Mouse (Mus musculus) retina, postnatal 7 days (tissue): Measurements from ENCODE around the gene Methig1.
"Not testable (repeated sequence)": the region's sequence is repeated elsewhere in the genome, so short reads cannot be mapped to it uniquely, and the experiment has no call there.

Source experiments
- DNase-seq: peaks from one replicate; pipeline ENCODE4 v3.0.0-alpha.2; 2012; ENCODE audit warnings: low read depth, low spot score

The Methig1 gene

GRCm38 (mm10) chr15:100395561-100395960 lies 42.6 kb downstream of the Methig1 start:
- DNase-seq: no peak

GRCm38 (mm10) chr15:100400592-100401250 lies 47.8 kb downstream of the Methig1 start:
- DNase-seq: no peak

- DNase-seq: no peak
Observed at GRCm38 (mm10) chr15:100401811-100402210, 48.9 kb downstream of the Methig1 start.

- no peak for DNase-seq
Observed at GRCm38 (mm10) chr15:100402347-100402746, 49.4 kb downstream of the Methig1 start.

- no peak for DNase-seq
Observed at GRCm38 (mm10) chr15:100402798-100403197, 49.8 kb downstream of the Methig1 start.

GRCm38 (mm10) chr15:100403318-100404000 lies 50.5 kb downstream of the Methig1 start:
- DNase-seq: no peak

GRCm38 (mm10) chr15:100406088-100406487 lies 53.1 kb downstream of the Methig1 start:
- DNase-seq: no peak

- no peak for DNase-seq
Observed at GRCm38 (mm10) chr15:100410918-100411672, 58.1 kb downstream of the Methig1 start.

GRCm38 (mm10) chr15:100411731-100412130 lies 58.8 kb downstream of the Methig1 start:
- DNase-seq: no peak

GRCm38 (mm10) chr15:100413306-100413705 lies 60.4 kb downstream of the Methig1 start:
- DNase-seq: no peak

- DNase-seq: no peak
Observed at GRCm38 (mm10) chr15:100414011-100414410, 61.1 kb downstream of the Methig1 start.

- DNase-seq: no peak
Observed at GRCm38 (mm10) chr15:100414942-100415341, 62.0 kb downstream of the Methig1 start.

GRCm38 (mm10) chr15:100415684-100416083 lies 62.7 kb downstream of the Methig1 start:
- no peak for DNase-seq

GRCm38 (mm10) chr15:100417854-100418450 lies 65.0 kb downstream of the Methig1 start:
- DNase-seq: no peak

GRCm38 (mm10) chr15:100419311-100419710 lies 66.4 kb downstream of the Methig1 start:
- DNase-seq: no peak

- no peak for DNase-seq
Observed at GRCm38 (mm10) chr15:100419901-100420745, 67.2 kb downstream of the Methig1 start.

GRCm38 (mm10) chr15:100421059-100421757 lies 68.3 kb downstream of the Methig1 start:
- DNase-seq: no peak

- not testable (repeated sequence) for DNase-seq
Observed at GRCm38 (mm10) chr15:100421758-100422197, 68.8 kb downstream of the Methig1 start, which contains the start of gene Gm5475. Gm5475 (plus strand) TSS chr15:100422147.

- no peak for DNase-seq
Observed at GRCm38 (mm10) chr15:100422476-100422875, 69.5 kb downstream of the Methig1 start.
